Mouse (Mus musculus) right cerebral cortex, postnatal 36 days (tissue): ENCODE measurements at regions not wholly inside any gene's neighbourhood (a gene's known extent, or its start where the extent isn't known, plus 50 kb on each side); places are given as distances from the start of the nearest gene placed in this dataset.

ENCODE experiments used
- DNase-seq, 2 experiments: peaks; one replicate each; pipeline ENCODE4 v3.0.0; 2022; ENCODE audit warnings: low spot score in 2 of 2, mixed read lengths in 1 of 2

DNA sequence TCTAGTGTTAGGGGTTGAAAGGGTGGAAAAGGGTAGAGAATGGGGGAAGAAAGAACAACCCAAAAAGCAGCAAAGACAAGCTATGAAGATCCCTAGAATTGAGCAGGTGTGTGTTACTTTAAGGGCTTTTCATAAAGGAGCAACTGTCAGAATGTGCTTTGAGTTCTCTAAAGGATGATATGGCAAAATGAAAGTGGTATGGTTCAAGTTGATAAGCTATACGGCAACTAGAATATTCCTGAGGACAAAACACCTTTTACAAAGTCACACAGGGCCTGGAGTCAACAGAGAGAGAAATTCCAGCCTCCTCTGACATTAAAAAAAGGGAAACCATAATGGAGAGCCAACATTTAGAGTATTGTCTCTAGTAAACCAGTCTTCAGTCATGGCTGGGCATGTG is 320.6 kb upstream of the Pard3b start:
- DNase-seq: no peak

DNA sequence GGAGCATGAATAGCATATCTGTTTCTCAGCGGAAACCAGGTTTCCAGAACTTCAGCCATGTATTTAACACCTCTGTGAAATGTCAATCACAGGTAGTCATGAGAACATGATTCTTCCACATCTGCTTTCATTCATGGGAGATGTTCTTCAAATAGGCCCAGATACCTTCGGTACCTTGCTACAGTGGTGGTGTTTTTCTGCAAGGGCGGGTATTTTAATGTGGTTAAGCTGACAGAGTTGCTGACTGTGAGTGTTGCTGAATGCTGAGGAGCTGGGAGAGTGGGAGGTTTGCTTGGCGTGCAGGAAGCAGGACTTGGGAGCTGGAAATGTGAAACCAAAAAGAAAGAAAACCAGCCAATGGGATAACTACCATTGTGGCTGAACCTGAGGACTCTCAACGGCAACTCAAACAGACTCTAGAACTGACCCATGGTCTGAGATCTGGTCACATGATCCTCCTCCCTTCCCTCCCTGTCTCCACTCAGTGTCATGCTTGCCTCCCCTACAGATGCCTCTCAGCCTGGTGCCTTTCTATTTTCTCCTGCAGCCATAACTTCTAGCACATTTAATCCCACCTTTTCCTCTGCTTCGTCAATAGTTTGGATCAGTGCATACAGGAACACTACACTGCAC is 317.0 kb upstream of the Pard3b start:
- no peak for DNase-seq

GRCm38 (mm10) chr1:61331456-61331855 is 307.2 kb upstream of the Pard3b start:
- DNase-seq: no peak

DNA sequence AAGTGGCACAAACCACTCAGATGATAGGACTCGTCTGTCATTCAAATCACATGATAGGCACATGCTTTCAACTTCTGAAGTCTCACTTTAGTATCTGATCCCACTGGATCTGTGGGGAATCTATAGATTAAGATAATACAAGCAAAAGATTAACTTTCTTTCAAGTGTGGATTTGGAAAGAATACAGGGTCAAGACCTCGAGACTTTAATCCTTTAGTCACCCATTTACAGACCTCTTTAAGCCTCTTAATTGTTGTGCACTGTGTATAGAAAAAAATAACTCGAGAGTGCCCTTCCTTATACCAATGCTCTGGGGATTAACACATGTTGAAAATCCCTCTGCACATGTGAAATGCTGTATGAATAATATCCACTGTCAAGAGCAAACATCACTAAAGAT is 306.7 kb upstream of the Pard3b start:
- DNase-seq: no peak

GRCm38 (mm10) chr1:61336367-61336766 is 302.3 kb upstream of the Pard3b start:
- DNase-seq: no peak

- no peak for DNase-seq
Observed at GRCm38 (mm10) chr1:61352921-61353320, 285.7 kb upstream of the Pard3b start.

DNA sequence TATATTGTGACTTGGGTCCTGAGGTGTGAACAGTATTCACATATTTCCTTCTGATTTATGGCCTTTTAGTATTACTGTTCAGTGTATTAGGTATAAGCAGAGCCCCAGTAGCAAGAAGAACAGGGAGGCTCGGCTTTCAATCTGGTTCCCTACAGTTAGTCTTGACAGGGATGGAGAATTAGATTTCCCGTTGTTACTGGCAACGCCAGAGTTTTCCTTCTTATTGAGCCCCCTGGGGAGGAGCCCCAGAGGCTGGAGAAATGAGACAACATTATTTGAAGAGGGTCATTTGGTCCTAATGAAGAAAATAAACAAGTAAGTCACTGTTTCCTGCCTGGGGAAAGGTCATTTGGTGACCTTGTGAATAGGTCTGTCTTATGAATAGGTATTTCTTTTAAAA is 285.1 kb upstream of the Pard3b start:
- no peak for DNase-seq

GRCm38 (mm10) chr1:61355241-61355640 is 283.4 kb upstream of the Pard3b start:
- DNase-seq: no peak

- no peak for DNase-seq
Observed at GRCm38 (mm10) chr1:61359011-61359930, 279.4 kb upstream of the Pard3b start.

GRCm38 (mm10) chr1:61372581-61372980 is 266.0 kb upstream of the Pard3b start:
- DNase-seq: no peak

DNA sequence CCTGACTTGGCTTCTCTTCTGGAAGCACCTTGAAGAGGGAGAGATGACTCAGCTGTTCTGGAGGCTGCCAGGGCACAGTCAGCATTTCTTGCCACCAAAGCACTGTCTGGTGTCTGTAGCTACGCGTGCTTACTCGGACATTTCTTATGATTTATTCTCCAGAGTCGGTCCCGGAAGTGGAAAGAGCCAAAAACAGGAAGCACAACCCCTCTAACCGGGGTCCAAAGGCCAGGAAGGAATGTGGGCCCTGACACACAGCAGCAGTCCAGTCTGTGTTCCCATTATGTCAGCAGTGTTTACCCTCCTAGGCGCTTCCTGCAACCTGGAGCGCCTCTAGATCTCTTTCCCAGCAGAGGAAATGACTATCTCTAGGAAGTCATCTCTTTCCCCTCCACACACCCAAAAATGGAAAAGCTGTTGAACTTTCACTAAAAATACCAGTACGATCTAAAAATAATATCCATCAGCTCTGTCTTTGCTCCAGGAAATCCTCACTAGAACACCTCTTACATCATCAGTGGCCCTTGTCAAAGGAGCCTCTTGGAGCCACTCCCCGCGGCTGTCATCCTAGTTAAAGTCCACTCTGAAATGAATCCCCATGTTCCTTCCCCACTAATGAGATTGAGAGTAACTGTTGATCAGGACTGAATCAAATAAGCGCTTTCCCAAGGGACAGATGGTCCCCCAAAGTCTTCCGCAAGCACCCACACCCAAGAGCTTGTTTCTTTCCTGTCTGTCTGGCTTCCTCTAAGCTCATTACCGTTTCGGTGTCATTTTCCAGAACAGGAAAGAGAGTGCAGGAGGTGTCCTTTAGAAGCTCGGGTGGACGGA is 264.7 kb upstream of the Pard3b start:
- no peak for DNase-seq

- no peak for DNase-seq
Observed at GRCm38 (mm10) chr1:61376417-61376816, 262.2 kb upstream of the Pard3b start.

GRCm38 (mm10) chr1:61377070-61377469 is 261.6 kb upstream of the Pard3b start:
- peak in 1 of 2 experiments; percentile 15 for DNase-seq

DNA sequence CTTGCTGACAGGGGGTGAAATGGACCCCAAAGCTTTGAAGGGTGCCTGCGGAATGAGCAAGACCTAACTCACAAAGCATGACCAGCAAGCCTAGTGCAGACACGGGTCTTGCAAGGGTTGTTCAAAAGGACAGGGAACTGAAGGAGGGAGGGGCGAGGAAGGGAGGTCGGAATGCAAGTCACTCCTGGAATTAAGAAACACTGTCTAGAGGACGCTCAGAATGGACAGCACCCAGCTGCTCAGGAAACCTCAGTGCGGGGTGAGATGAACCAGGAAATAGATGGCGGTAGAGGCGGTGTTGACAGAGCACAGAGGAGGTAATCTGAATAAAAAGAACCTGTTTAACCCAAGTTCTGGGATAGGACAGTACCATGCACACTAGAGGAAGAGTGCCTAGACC is 260.4 kb upstream of the Pard3b start:
- no peak for DNase-seq

DNA sequence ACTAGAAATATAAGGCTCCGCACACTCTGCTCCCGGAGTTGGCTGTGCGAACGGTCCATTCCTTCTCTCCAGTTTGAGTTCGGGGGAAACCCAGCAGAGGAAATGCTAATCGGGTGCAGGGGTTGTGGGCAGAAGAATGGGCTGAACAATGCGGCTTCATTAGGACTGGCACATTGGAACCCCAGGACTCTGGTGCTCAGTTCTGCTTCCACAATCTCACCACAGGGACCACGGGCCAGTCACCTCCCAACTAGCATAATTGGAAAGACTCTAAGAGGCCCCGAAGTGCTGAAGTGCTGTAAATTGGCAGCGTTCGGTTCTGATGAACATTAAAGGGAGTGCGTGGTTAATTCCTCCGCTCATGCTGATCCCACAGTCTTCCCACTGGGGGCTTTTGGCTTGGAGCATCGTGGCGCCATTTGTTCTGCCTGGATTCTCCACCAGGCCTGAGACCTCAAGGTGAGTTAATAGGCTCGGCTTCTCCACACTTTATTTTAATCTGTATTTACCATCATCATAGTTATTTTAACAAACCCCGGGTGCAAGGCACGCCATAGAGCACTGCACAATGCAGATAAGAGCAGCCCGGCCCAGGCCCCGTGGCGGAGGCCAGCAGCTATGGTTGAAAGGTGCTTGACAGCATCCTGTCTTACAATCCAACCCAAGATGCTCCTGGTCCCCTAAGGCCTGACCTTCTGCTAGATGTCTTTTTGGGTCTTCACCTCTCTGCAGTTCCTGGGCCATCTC is 258.7 kb upstream of the Pard3b start:
- no peak for DNase-seq

GRCm38 (mm10) chr1:61387587-61387986 is 251.0 kb upstream of the Pard3b start:
- no peak for DNase-seq

DNA sequence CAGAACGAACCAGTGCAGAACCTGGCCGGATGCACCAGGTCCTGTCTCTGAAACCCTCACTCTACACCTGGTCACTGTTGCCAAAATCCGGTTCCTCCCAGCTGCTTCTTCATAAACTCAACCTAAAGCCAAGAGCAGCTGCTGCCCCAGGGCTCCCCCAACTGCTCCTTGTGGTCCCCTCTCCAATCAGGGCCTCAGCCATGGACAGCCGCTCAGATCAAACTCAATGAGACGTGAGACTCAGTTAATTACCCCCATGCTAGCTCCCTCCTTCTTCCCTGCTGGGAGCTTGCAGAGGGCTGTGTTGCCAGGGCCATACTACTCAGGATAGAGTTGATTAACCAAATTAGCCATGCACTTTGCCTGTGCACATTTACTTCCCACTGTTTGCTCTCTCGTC is 240.8 kb upstream of the Pard3b start:
- no peak for DNase-seq

GRCm38 (mm10) chr1:61402339-61402738 is 236.3 kb upstream of the Pard3b start:
- no peak for DNase-seq

- no peak for DNase-seq
Observed at GRCm38 (mm10) chr1:61407201-61407600, 231.4 kb upstream of the Pard3b start.

GRCm38 (mm10) chr1:61414772-61415171 is 223.9 kb upstream of the Pard3b start:
- no peak for DNase-seq

DNA sequence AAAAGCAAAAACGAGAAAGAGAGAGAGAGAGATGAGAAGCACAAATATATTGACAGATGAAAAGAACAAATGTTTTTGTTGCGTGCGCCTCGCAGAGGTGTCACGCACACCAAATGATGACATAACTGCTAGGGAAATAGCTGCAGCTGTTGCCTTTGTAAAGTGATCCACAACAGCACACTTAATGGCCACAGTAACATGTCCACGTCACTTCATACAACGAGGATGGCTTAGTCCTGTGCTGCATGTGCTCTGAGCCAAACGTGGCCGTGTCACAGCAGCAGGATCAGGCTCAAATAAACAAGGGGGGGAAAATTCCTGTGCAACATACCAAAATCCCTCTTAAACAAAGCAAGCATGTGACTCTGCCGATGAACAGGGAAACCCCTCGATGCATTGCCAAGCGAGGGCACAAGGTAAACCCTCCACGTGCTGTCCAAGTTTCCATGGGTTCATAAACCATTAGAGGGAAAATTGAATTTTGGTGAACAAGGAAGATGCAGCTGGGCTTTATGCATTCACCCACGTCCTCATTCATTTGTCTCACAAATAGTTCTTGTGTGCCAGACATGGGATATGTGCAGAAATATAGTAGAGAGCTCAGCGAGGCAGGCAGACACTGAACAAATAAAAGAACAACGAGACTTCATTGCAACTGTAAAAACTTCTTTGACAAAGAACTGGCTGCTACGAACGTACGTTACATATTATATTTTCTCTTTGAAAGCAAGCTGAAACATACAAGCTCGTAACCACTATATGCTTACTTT is 223.0 kb upstream of the Pard3b start:
- DNase-seq: no peak
